Mouse (Mus musculus) limb, embryonic 13.5 days (tissue): ENCODE measurements around the gene Selenos. TPM values are rescaled to one million over a fixed set of nuclear protein-coding genes. Genes with fewer than 3 reads are reported as not detected.

Source experiments
- ATAC-seq: fragments of 200-750 bp; cut with Nextera tagmentation; 2 replicates; pipeline ENCODE4 v1.8.0; 2017; ENCODE audit warnings: low read depth, moderate number of reproducible peaks, moderate TSS enrichment; ENCODE audit not compliant: low FRiP score
- H3K27ac ChIP-seq: fragments of 300-500 bp; sonication (generic); 2 replicates; pipeline ENCODE4 v1.5.1; 2015; ENCODE audit warnings: inconsistent platforms, mild to moderate bottlenecking, moderate library complexity
- H3K27me3 ChIP-seq: fragments of 300-500 bp; sonication (generic); 2 replicates; pipeline ENCODE4 v1.6.1; 2015; ENCODE audit warnings: mild to moderate bottlenecking, inconsistent platforms
- H3K36me3 ChIP-seq: fragments of 300-500 bp; sonication (generic); 2 replicates; pipeline ENCODE4 v1.6.1; 2015; ENCODE audit warnings: inconsistent platforms, mild to moderate bottlenecking, moderate library complexity
- H3K4me1 ChIP-seq: fragments of 300-500 bp; sonication (generic); 2 replicates; pipeline ENCODE4 v1.6.1; 2015; ENCODE audit warnings: inconsistent platforms
- H3K4me2 ChIP-seq: fragments of 300-500 bp; sonication (generic); replicated peaks from 2 replicates; pipeline ENCODE4 v1.6.1; 2015; ENCODE audit warnings: inconsistent platforms, mild to moderate bottlenecking, moderate library complexity
- H3K4me3 ChIP-seq: fragments of 300-500 bp; sonication (generic); 2 replicates; pipeline ENCODE4 v1.5.1; 2015; ENCODE audit warnings: moderate library complexity, mild to moderate bottlenecking, inconsistent platforms
- H3K9ac ChIP-seq: fragments of 300-500 bp; sonication (generic); 2 replicates; pipeline ENCODE4 v1.6.1; 2015; ENCODE audit warnings: mild to moderate bottlenecking, inconsistent platforms
- H3K9me3 ChIP-seq: fragments of 300-500 bp; sonication (generic); 2 replicates; pipeline ENCODE4 v1.6.1; 2016; ENCODE audit warnings: inconsistent platforms
- WGBS: fragments of 180-500 bp; shearing (Covaris S2); methylation state at CpG from one replicate; pipeline ENCODE4 v1.1.7; 2015; 5-methylcytosine and 5-hydroxymethylcytosine counted together
- polyA plus RNA-seq: library from polyadenylated mRNA; unstranded; fragments of >200 nt; fragmentation: Nextera tagmentation; extraction: Ambion mirVana; gene quantifications from 2 replicates; pipeline ENCODE4 v1.2.1, GENCODE M21; 2015

The Selenos gene
- polyA plus RNA-seq, 1 experiment from 2014 or later, result 121 TPM

DNA sequence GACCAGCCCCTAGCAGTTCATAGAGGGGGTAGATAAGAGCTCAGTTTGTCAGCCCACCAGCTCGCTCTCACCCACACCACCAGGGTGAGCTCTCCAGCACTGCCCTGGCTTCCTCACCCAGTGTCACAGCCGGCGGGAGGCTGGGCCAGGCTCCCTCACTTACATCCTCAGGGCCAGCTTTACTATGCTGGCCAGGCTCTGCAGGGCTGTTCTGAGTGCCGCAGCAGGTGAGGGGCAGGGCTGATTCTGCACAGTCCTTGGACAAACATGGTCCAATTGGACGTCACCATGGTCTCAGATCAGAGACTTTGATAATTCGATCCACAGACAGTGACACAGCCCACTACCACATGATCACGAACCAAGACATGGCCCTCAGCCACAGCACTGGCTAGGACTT is 12.1 kb downstream of the Selenos start:
- Histone ChIP-seq H3K9ac (no peak overlapping the region), H3K4me2 (no peak overlapping the region), H3K36me3 (peaks cover 66% of the 10 kb centered on the region), H3K4me3 (no peak overlapping the region), H3K4me1 (no peaks in the 10 kb centered on the region), H3K9me3 (no peaks in the 10 kb centered on the region), H3K27ac (no peak overlapping the region), H3K27me3 (no peaks in the 10 kb centered on the region)
- WGBS, result 87% methylated on average over 7 of the region's 7 CpGs
- ATAC-seq, result no peak

DNA sequence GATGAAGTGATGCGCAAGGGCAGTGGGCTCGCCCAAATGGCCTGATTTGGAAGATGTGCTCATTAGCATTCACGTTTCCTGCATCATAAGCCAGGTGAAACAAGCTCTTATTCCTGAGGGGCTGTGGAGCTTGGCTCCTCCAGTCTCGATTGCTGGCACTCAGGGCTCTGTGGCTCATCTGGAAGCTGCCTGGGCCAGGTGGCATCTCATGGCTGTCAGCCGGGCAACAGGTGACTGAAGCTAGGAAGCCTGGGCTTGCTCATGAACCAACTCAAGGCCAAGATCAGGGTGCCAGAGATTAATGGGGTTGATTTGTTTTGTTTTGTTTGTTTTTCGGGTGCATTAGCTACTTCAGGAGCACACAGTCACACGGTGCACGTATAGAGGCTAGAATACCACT is 13.2 kb downstream of the Selenos start:
- no peak overlapping the region for H3K27ac ChIP-seq
- H3K9ac ChIP-seq, result no peak overlapping the region
- H3K4me1 ChIP-seq, result no peaks in the 10 kb centered on the region
- no peaks in the 10 kb centered on the region for H3K27me3 ChIP-seq
- H3K36me3 ChIP-seq, result peaks cover 55% of the 10 kb centered on the region
- 83% methylated on average over 8 of the region's 8 CpGs for WGBS
- ATAC-seq, result no peak
- no peaks in the 10 kb centered on the region for H3K9me3 ChIP-seq
- H3K4me3 ChIP-seq, result no peak overlapping the region
- no peak overlapping the region for H3K4me2 ChIP-seq

DNA sequence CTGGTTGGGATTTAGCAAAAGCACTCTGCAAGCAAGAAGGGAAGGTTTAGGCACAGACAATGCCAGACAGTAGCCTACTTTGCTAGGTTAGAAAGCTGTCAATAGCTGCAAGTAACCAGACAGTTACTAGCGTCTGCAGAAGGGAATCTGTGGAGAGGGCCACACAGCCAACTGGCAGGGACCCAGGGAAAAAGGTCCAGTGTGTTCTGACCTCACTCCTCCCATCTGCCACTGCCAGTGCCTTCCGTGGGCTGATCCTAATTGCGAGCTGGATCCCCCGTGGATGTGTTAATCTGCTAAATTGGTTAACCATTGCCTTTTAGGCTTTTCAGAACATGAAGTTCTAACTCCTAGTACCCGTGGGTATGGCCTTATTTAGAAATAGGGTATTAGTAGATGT is 14.7 kb downstream of the Selenos start:
- H3K4me1 ChIP-seq, result no peaks in the 10 kb centered on the region
- WGBS, result 65% methylated on average over 5 of the region's 5 CpGs
- no peak overlapping the region for H3K9ac ChIP-seq

DNA sequence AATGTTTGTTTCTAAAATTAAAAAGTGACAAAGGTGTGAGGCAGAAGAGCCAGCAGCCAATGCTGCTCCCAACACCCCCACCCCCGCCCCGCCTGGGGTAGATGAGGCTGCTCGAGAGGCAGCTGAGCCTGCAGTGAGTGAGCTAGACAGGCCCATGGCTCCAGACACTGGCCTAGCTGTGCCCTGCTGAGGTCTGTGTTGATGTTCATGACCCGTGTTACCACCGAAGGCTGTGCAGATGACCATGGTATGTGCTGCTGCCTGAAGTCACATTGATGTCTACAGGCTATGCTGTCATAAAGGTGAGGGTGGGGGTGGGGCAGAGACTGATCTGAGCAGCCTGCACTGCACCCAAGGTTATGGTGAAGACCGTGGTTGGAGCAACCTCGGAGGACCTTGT is 19.4 kb downstream of the Selenos start:
- Histone ChIP-seq H3K4me3 (no peak overlapping the region), H3K4me2 (no peak overlapping the region), H3K36me3 (no peaks in the 10 kb centered on the region), H3K9ac (no peak overlapping the region), H3K9me3 (no peaks in the 10 kb centered on the region), H3K27ac (no peak overlapping the region), H3K4me1 (no peaks in the 10 kb centered on the region), H3K27me3 (no peaks in the 10 kb centered on the region)
- WGBS, result 72% methylated on average over 7 of the region's 7 CpGs
- ATAC-seq, result no peak

More for the DNA sequence above, 14.7 kb downstream of the Selenos start:
- no peak overlapping the region for H3K4me3 ChIP-seq
- ATAC-seq, result no peak
- no peaks in the 10 kb centered on the region for H3K9me3 ChIP-seq
- H3K36me3 ChIP-seq, result peaks cover 41% of the 10 kb centered on the region
- H3K27ac ChIP-seq, result no peak overlapping the region
- no peak overlapping the region for H3K4me2 ChIP-seq
- no peaks in the 10 kb centered on the region for H3K27me3 ChIP-seq

DNA sequence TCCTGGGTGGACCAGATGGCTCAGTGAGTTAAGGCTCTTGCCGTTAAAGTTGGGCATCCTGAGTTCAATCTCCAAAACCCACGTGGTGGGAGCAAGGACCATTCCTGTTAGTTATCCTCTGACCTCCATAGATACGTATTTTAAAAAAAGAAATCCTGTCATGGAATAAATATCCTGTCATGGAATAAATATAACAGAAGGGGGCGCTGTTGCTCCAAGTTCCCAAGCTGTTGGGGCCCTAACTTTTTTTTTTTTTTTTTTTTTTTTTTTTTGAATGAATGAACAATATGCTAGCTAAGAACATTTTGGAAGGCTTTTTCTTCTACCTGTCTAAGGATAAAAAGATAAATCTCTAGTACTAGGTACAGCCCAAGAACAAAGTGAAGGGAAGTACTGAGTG is 22.4 kb downstream of the Selenos start:
- no peaks in the 10 kb centered on the region for H3K36me3 ChIP-seq
- no peak overlapping the region for H3K4me2 ChIP-seq
- ATAC-seq, result no peak
- no peaks in the 10 kb centered on the region for H3K9me3 ChIP-seq
- 4% methylated on average over 4 of the region's 4 CpGs for WGBS
- H3K4me3 ChIP-seq, result no peak overlapping the region
- H3K27ac ChIP-seq, result no peak overlapping the region
- H3K27me3 ChIP-seq, result no peaks in the 10 kb centered on the region
- peaks cover 4% of the 10 kb centered on the region for H3K4me1 ChIP-seq
- no peak overlapping the region for H3K9ac ChIP-seq

DNA sequence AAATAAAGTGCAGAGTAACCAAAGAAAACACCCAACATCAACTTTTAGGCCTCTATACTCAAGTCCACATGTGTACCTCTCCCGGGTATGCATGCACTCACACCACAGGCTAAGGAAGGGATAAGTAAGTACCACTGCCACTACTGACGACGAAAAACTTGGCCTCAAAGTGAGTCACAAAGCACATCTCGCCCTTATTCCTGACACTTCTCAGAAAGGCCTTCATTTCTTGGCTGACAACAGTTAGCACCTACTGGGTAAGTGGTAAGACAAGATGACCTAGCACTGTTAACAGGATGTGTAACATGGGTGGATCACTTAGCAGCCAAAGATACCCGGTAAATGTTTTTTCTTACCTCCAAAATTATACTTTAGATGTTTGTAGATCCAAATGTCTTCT is 25.1 kb downstream of the Selenos start:
- WGBS, result 90% methylated on average over 5 of the region's 5 CpGs
- peaks cover 15% of the 10 kb centered on the region for H3K4me1 ChIP-seq
- no peak overlapping the region for H3K4me2 ChIP-seq
- no peaks in the 10 kb centered on the region for H3K36me3 ChIP-seq
- no peak for ATAC-seq
- no peak overlapping the region for H3K9ac ChIP-seq
- no peaks in the 10 kb centered on the region for H3K27me3 ChIP-seq
- H3K27ac ChIP-seq, result no peak overlapping the region
- no peaks in the 10 kb centered on the region for H3K9me3 ChIP-seq
- no peak overlapping the region for H3K4me3 ChIP-seq

DNA sequence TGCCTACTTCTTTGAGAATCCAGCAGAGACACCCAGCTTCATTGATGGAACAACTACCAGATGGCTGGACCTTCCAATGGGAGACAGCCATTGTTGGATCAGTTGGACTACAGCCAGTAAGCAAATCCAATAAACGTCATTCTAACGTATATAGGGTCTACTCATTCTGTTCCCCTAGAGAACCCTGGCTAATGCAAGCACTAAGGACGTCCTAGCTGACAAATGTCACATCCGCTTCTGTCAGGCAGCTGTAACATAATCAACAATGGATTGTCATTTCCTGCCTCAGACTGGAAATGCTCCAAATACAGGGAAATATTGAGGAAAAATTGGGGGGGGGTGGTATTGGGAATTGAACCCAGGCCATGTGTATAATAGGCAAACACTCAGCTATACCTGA is 26.3 kb downstream of the Selenos start:
- Histone ChIP-seq H3K9me3 (no peaks in the 10 kb centered on the region), H3K4me3 (no peak overlapping the region), H3K9ac (no peak overlapping the region), H3K27ac (no peak overlapping the region), H3K4me1 (peaks cover 20% of the 10 kb centered on the region), H3K4me2 (no peak overlapping the region), H3K36me3 (no peaks in the 10 kb centered on the region), H3K27me3 (no peaks in the 10 kb centered on the region)
- WGBS, result 53% methylated on average over 4 of the region's 4 CpGs
- ATAC-seq, result no peak

DNA sequence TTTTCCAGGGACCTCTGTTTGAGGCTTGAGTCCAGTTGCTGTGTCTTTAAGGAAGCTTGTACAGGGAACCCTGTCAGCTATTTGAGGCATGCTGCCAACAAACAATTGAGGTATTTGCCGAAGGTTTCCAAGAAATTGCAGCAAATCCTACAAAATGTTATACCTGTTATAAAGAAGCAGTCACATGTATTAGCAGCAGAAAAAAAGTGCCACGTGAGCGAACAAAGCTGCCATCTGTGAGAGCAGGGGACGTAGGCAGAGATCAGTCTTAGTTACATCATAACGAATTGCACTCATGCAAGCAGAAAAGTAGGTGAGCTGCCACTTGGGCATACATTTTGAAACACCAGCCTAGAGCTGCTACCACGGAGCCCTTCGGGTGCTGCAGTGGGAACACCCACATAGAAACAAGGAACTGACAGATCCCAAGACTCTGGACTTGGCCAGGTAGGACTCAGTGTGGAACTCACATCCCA is 27.2 kb downstream of the Selenos start:
- H3K27me3 ChIP-seq, result no peaks in the 10 kb centered on the region
- WGBS, result 46% methylated on average over 7 of the region's 7 CpGs
- H3K27ac ChIP-seq, result peak overlapping the region; percentile 52; the same call in 1 of the 2 replicates
- no peaks in the 10 kb centered on the region for H3K36me3 ChIP-seq
- H3K4me2 ChIP-seq, result no peak overlapping the region; the same call in 1 of the 2 replicates
- no peak overlapping the region for H3K9ac ChIP-seq
- ATAC-seq, result no peak
- peaks cover 28% of the 10 kb centered on the region for H3K4me1 ChIP-seq
- H3K4me3 ChIP-seq, result no peak overlapping the region
- H3K9me3 ChIP-seq, result no peaks in the 10 kb centered on the region

DNA sequence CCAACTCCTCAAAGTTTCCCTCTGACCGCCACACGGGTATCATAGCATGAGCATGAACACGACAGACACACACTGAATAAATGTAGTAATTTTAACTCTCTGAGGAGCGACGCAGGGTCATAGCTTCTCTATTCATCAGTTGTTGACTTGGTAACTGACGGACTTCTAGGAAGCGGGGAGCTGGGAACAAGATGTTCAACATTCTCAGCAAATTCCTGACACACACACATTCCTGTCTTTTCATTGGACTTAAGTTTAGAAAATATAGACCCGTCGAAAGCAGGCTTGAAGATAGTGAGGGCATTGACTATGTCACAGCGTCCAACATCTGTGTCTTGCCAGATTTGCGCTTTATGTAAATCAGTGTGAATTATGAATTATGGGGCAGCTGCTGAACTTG is 27.8 kb downstream of the Selenos start:
- H3K36me3 ChIP-seq, result no peaks in the 10 kb centered on the region
- 75% methylated on average over 11 of the region's 11 CpGs for WGBS
- H3K9me3 ChIP-seq, result no peaks in the 10 kb centered on the region
- peaks cover 34% of the 10 kb centered on the region for H3K4me1 ChIP-seq
- ATAC-seq, result no peak
- peak overlapping the region; percentile 13; the same call in 1 of the 2 replicates for H3K9ac ChIP-seq
- no peak overlapping the region for H3K4me3 ChIP-seq
- H3K27ac ChIP-seq, result no peak overlapping the region
- no peaks in the 10 kb centered on the region for H3K27me3 ChIP-seq
- H3K4me2 ChIP-seq, result no peak overlapping the region

DNA sequence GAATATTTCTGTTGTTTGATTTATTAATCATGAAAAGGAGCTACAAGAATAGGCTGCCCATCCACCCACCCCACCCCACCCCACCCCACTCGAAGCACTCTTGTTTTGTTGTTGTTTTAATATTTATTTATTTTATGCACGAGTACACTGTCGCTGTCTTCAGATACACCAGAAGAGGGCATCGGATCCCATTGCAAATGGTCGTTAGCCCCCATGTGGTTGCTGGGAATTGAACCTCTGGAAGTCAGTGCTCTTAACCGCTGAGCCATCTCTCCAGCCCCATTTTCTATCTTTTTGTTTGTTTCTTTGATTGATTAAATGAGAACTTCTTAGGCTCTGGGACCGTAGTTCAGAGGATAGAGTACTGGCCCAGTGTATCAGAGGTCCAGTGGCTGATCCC is 28.5 kb downstream of the Selenos start:
- Histone ChIP-seq H3K4me3 (no peak overlapping the region), H3K27me3 (no peaks in the 10 kb centered on the region), H3K27ac (no peak overlapping the region), H3K4me2 (no peak overlapping the region), H3K9me3 (no peaks in the 10 kb centered on the region), H3K9ac (no peak overlapping the region), H3K4me1 (peaks cover 40% of the 10 kb centered on the region), H3K36me3 (no peaks in the 10 kb centered on the region)
- no peak for ATAC-seq
- WGBS, result 11% methylated on average over 7 of the region's 7 CpGs

DNA sequence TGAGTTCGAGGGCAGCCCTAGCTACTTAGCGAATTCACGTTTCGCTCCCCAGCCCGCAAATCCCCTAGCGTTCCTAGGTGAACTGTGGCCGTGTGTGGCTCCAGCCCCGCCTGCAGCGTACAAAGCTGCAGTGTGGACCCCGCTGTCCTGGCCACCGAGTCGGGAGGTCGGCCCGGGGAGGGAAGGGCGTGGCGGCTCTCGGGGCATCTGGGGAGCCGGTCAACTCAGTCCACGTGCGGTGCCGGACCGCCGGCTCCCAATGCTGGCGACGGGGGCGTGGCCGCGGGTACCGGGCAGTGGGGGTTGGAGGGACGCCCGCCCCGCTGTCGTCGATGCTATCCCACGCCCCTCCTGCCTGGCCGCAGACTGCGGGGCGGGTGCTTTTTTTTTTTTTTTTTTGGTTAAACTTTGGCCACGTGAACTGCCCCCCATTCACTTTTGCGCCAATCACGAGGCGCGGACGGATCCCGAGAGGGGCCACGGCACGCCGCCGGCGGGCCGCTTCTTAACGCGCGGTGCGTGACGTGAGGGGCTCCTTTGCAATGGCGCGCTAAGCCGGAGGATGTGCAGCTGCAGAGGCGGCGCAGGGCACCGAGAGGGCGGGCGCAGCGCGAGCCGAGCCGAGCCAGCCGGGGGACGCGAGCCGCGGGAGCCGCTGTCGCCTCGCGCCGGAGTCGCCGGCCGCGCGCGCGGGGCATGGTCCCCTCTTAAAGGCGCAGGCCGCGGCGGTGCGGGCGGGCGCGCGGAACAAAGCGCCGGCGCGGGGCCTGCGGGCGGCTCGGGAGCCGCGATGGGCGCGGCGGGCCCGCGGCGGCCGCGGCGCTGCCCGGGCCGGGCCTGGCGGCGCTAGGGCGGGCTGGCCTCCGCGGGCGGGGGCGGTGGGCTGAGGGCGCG is 29.8 kb downstream of the Selenos start, which contains the start of gene Chsy1:
Gene Chsy1, plus strand, starts transcription at position 555 of the 894 bp plus-strand sequence.
- H3K9me3 ChIP-seq, result no peaks in the 10 kb centered on the region
- H3K27me3 ChIP-seq, result no peaks in the 10 kb centered on the region
- H3K9ac ChIP-seq, result peak within 1 kb of the TSS; percentile 98
- ATAC-seq, result peak; percentile 90
- peak within 1 kb of the TSS; percentile 94 for H3K27ac ChIP-seq
- H3K4me2 ChIP-seq, result peak within 1 kb of the TSS; percentile 73
- H3K36me3 ChIP-seq, result 0 out of 2 replicates have a peak, but pooled peaks cover 2% of the 10 kb centered on the region
- WGBS, result under 1% methylated on average over 94 of the region's 123 CpGs
- peaks cover 47% of the 10 kb centered on the region for H3K4me1 ChIP-seq
- H3K4me3 ChIP-seq, result peak within 1 kb of the TSS; percentile 97

DNA sequence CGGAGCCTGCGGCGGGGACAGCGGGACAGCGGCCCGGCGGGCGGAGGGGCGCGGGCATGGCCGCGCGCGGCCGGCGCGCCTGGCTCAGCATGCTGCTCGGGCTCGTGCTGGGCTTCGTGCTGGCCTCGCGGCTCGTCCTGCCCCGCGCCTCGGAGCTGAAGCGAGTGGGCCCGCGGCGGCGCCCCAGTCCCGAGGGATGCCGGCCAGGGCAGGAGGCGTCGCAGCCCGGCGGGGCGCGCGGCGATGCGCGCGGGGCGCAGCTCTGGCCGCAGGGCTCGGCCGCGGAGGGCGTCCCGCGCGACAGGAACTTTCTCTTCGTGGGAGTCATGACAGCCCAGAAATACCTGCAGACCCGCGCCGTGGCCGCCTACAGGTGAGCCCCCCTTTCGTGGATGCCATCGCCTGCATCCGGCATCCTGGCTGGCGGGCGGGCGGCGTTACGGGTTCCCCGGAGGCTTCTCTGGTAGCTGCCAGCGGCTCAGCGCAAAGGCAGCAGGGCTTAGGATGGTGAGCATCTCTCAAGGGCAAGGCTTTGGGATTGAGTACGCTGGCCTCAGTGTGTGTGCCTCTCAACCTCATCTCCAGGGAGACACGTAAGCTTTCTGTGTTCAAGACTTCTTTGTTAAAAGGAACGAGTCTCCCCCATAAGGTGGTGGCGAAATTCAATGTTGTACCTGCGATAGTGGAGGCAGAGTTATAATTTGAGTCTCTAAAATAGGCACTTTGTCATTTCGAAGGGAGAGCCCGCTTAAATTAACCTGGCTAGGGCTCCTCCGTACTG is 30.6 kb downstream of the Selenos start:
- Histone ChIP-seq H3K9ac (peak overlapping the region; percentile 98), H3K36me3 (0 out of 2 replicates have a peak, but pooled peaks cover 2% of the 10 kb centered on the region), H3K4me1 (peaks cover 55% of the 10 kb centered on the region), H3K4me3 (peak overlapping the region; percentile 97), H3K27ac (peak overlapping the region; percentile 94), H3K4me2 (peak overlapping the region; percentile 73), H3K9me3 (no peaks in the 10 kb centered on the region), H3K27me3 (no peaks in the 10 kb centered on the region)
- ATAC-seq, result 0 out of 2 replicates have a peak, but pooled peaks have one; percentile 7
- under 1% methylated on average over 63 of the region's 77 CpGs for WGBS
